Mouse (Mus musculus) lung, adult 2 months (tissue): ENCODE data around the gene Naa60.

Source experiments
- CTCF ChIP-seq: fragments of 200-500 bp; IDR thresholded peaks from 2 replicates; pipeline ENCODE4 v1.5.1; 2011; ENCODE audit warnings: mild to moderate bottlenecking, low read length, control low read depth; ENCODE audit not compliant: insufficient read depth
- POLR2A ChIP-seq: fragments of 200-500 bp; IDR thresholded peaks from 2 replicates; pipeline ENCODE4 v1.6.1; 2011; ENCODE audit warnings: low read depth, mild to moderate bottlenecking, control low read depth, low read length, borderline replicate concordance; ENCODE audit errors: extremely low read depth

GRCm38 (mm10) chr16:3928582-3928981, 56.4 kb downstream of the Naa60 start:
- TF ChIP-seq CTCF (no peak), POLR2A (no peak)
